Mouse (Mus musculus) neural tube, embryonic 11.5 days (tissue): ENCODE measurements around the gene Sult4a1. TPM values are rescaled to one million over a fixed set of nuclear protein-coding genes. Genes with fewer than 3 reads are reported as not detected.

Experiments used
- ATAC-seq: fragments of 200-750 bp; cut with Nextera tagmentation; 2 replicates; pipeline ENCODE4 v1.8.0; 2017; ENCODE audit warnings: moderate number of reproducible peaks, mild to moderate bottlenecking, moderate TSS enrichment, moderate library complexity; ENCODE audit not compliant: insufficient read depth, low FRiP score, low TSS enrichment
- DNase-seq: peaks from one replicate; pipeline ENCODE4 v3.0.0-alpha.2; 2015; ENCODE audit warnings: low spot score
- H3K27ac ChIP-seq: fragments of 300-500 bp; sonication (generic); 2 replicates; pipeline ENCODE4 v1.5.1; 2014; ENCODE audit warnings: low read depth, mild to moderate bottlenecking, low read length
- H3K27me3 ChIP-seq: fragments of 300-500 bp; sonication (generic); 2 replicates; pipeline ENCODE4 v1.6.1; 2014; ENCODE audit warnings: mild to moderate bottlenecking, low read length, mixed read lengths; ENCODE audit not compliant: control insufficient read depth, insufficient read depth
- H3K36me3 ChIP-seq: fragments of 300-500 bp; sonication (generic); 2 replicates; pipeline ENCODE4 v1.6.1; 2014; ENCODE audit warnings: mild to moderate bottlenecking, low read length, moderate library complexity, mixed read lengths; ENCODE audit not compliant: control insufficient read depth, insufficient read depth
- H3K4me1 ChIP-seq: fragments of 300-500 bp; sonication (generic); 2 replicates; pipeline ENCODE4 v1.6.1; 2014; ENCODE audit warnings: low read length, mixed read lengths; ENCODE audit not compliant: control insufficient read depth, insufficient read depth
- H3K4me2 ChIP-seq: fragments of 300-500 bp; sonication (generic); 2 replicates; pipeline ENCODE4 v1.6.1; 2014; ENCODE audit warnings: low read depth, mild to moderate bottlenecking, moderate library complexity
- H3K4me3 ChIP-seq: fragments of 300-500 bp; sonication (generic); 2 replicates; pipeline ENCODE4 v1.5.1; 2014; ENCODE audit warnings: low read depth, low read length
- H3K9ac ChIP-seq: fragments of 300-500 bp; sonication (generic); 2 replicates; pipeline ENCODE4 v1.6.1; 2014; ENCODE audit warnings: mild to moderate bottlenecking, low read length
- H3K9me3 ChIP-seq: fragments of 300-500 bp; sonication (generic); 2 replicates; pipeline ENCODE4 v1.6.1; 2016; ENCODE audit warnings: low read length; ENCODE audit not compliant: control insufficient read depth
- WGBS: fragments of 180-500 bp; shearing (Covaris S2); extraction: QIAGEN DNeasy Blood & Tissue Kit; methylation state at CpG from one replicate; pipeline ENCODE4 v1.1.7; 2014; 5-methylcytosine and 5-hydroxymethylcytosine counted together
- polyA plus RNA-seq: library from polyadenylated mRNA; unstranded; fragments of >200 nt; fragmentation: Nextera tagmentation; extraction: Ambion mirVana; gene quantifications from 2 replicates; pipeline ENCODE4 v1.2.1, GENCODE M21; 2014

Sult4a1 gene
- polyA plus RNA-seq, 1 experiment from 2014 or later = 18.1 TPM

GRCm38 (mm10) chr15:84069455-84070050 is 36.0 kb downstream of the Sult4a1 start:
- ATAC-seq = no peak
- WGBS = 9% methylated on average over 16 of the region's 16 CpGs

GRCm38 (mm10) chr15:84065701-84066100 is 39.9 kb downstream of the Sult4a1 start:
- H3K4me3 ChIP-seq = no peak overlapping the region
- H3K4me1 ChIP-seq = no peaks in the 10 kb centered on the region
- DNase-seq (no peak), ATAC-seq (no peak)
- H3K4me2 ChIP-seq = no peak overlapping the region
- no peaks in the 10 kb centered on the region for H3K36me3 ChIP-seq
- H3K9me3 ChIP-seq = peaks cover 3% of the 10 kb centered on the region; the same call in 1 of the 2 replicates
- 68% methylated on average over 4 of the region's 4 CpGs for WGBS
- peaks cover 22% of the 10 kb centered on the region for H3K27me3 ChIP-seq
- no peak overlapping the region for H3K27ac ChIP-seq
- no peak overlapping the region for H3K9ac ChIP-seq

More at GRCm38 (mm10) chr15:84069455-84070050, 36.0 kb downstream of the Sult4a1 start:
- Histone ChIP-seq H3K27ac (no peak overlapping the region), H3K27me3 (peaks cover 25% of the 10 kb centered on the region), H3K9me3 (peaks cover 3% of the 10 kb centered on the region; the same call in 1 of the 2 replicates), H3K9ac (no peak overlapping the region), H3K4me3 (no peak overlapping the region), H3K4me1 (no peaks in the 10 kb centered on the region), H3K36me3 (no peaks in the 10 kb centered on the region), H3K4me2 (no peak overlapping the region)
- DNase-seq = no peak

- H3K4me3 ChIP-seq = peak within 1 kb of the TSS; percentile 28
- H3K27me3 ChIP-seq = peaks cover 17% of the 10 kb centered on the region
- no peak within 1 kb of the TSS for H3K27ac ChIP-seq
- WGBS = 2% methylated on average over 29 of the region's 29 CpGs
- peak within 1 kb of the TSS; percentile 26 for H3K9ac ChIP-seq
- no peaks in the 10 kb centered on the region for H3K4me1 ChIP-seq
- DNase-seq = peak; percentile 69
- ATAC-seq = peak; percentile 27; the same call in 1 of the 2 replicates
- H3K9me3 ChIP-seq = peaks cover 3% of the 10 kb centered on the region; the same call in 1 of the 2 replicates
- no peaks in the 10 kb centered on the region for H3K36me3 ChIP-seq
- peak within 1 kb of the TSS; percentile 55 for H3K4me2 ChIP-seq
Observed at GRCm38 (mm10) chr15:84065140-84065539, 40.4 kb downstream of the Sult4a1 start, which contains the start of gene Efcab6. Gene Efcab6, minus strand, starts transcription at chr15:84065379.

- Histone ChIP-seq H3K27ac (no peak overlapping the region), H3K4me3 (no peak overlapping the region), H3K36me3 (no peaks in the 10 kb centered on the region), H3K9me3 (no peaks in the 10 kb centered on the region), H3K4me1 (no peaks in the 10 kb centered on the region), H3K27me3 (no peaks in the 10 kb centered on the region), H3K4me2 (no peak overlapping the region), H3K9ac (no peak overlapping the region)
- 85% methylated on average over 6 of the region's 6 CpGs for whole genome bisulfite sequencing
- no peak for DNase-seq
- ATAC-seq = no peak
Observed at GRCm38 (mm10) chr15:84058841-84059240, 46.7 kb downstream of the Sult4a1 start.

GRCm38 (mm10) chr15:84056083-84056482 is 49.5 kb downstream of the Sult4a1 start:
- no peaks in the 10 kb centered on the region for H3K9me3 ChIP-seq
- H3K4me1 ChIP-seq = no peaks in the 10 kb centered on the region
- 69% methylated on average over 5 of the region's 5 CpGs for WGBS
- H3K9ac ChIP-seq = no peak overlapping the region
- H3K4me3 ChIP-seq = no peak overlapping the region
- no peak for ATAC-seq
- no peaks in the 10 kb centered on the region for H3K27me3 ChIP-seq
- DNase-seq = no peak
- no peak overlapping the region for H3K4me2 ChIP-seq
- no peak overlapping the region for H3K27ac ChIP-seq
- no peaks in the 10 kb centered on the region for H3K36me3 ChIP-seq

- Histone ChIP-seq H3K4me1 (no peaks in the 10 kb centered on the region), H3K27ac (no peak overlapping the region), H3K4me2 (no peak overlapping the region), H3K27me3 (no peaks in the 10 kb centered on the region), H3K9ac (no peak overlapping the region), H3K9me3 (no peaks in the 10 kb centered on the region), H3K36me3 (no peaks in the 10 kb centered on the region), H3K4me3 (no peak overlapping the region)
- DNase-seq (peak; percentile 85), ATAC-seq (no peak)
- WGBS = 43% methylated on average over 9 of the region's 9 CpGs
Observed at GRCm38 (mm10) chr15:84053859-84054258, 51.7 kb downstream of the Sult4a1 start.

- no peak for DNase-seq
- no peak for ATAC-seq
- Histone ChIP-seq H3K27ac (no peak overlapping the region), H3K9me3 (no peaks in the 10 kb centered on the region), H3K27me3 (no peaks in the 10 kb centered on the region), H3K9ac (no peak overlapping the region), H3K4me3 (no peak overlapping the region), H3K36me3 (no peaks in the 10 kb centered on the region), H3K4me2 (no peak overlapping the region), H3K4me1 (no peaks in the 10 kb centered on the region)
- WGBS = 94% methylated on average over 4 of the region's 4 CpGs
Observed at GRCm38 (mm10) chr15:84053240-84053639, 52.3 kb downstream of the Sult4a1 start.

GRCm38 (mm10) chr15:84052390-84052789 is 53.2 kb downstream of the Sult4a1 start:
- Histone ChIP-seq H3K9me3 (no peaks in the 10 kb centered on the region), H3K4me1 (no peaks in the 10 kb centered on the region), H3K9ac (no peak overlapping the region), H3K27me3 (no peaks in the 10 kb centered on the region), H3K27ac (no peak overlapping the region), H3K4me3 (no peak overlapping the region), H3K36me3 (no peaks in the 10 kb centered on the region), H3K4me2 (no peak overlapping the region)
- 79% methylated on average over 9 of the region's 9 CpGs for WGBS
- no peak for ATAC-seq
- DNase-seq = no peak

- H3K9ac ChIP-seq = no peak overlapping the region
- H3K27ac ChIP-seq = no peak overlapping the region
- H3K27me3 ChIP-seq = no peaks in the 10 kb centered on the region
- H3K4me2 ChIP-seq = no peak overlapping the region
- DNase-seq (no peak), ATAC-seq (no peak)
- no peaks in the 10 kb centered on the region for H3K9me3 ChIP-seq
- 41% methylated on average over 7 of the region's 7 CpGs for WGBS
- no peak overlapping the region for H3K4me3 ChIP-seq
- H3K36me3 ChIP-seq = no peaks in the 10 kb centered on the region
- no peaks in the 10 kb centered on the region for H3K4me1 ChIP-seq
Observed at GRCm38 (mm10) chr15:84049570-84049969, 56.0 kb downstream of the Sult4a1 start.
